ENCODE assay signal across 8 mouse cellular contexts in genomic region chr19:56396227-56396626, GRCm38 (mm10). TPM values are rescaled to one million over a fixed set of nuclear protein-coding genes. Genes with fewer than 3 reads are reported as not detected.
DNase-seq lines count a peak whose midpoint lies in the region; ATAC-seq and TF ChIP-seq lines count a peak whose summit lies in the region.

No protein-coding gene starts in this region.

- no peak overlapping the region for H3K27ac ChIP-seq in liver, adult 2 months (replicated peaks; ENCODE audit: insufficient read depth, low read depth, low read length)
- H3K27ac ChIP-seq in embryonic facial prominence, embryonic 13.5 days: no peak overlapping the region
- H3K27ac ChIP-seq in limb, embryonic 11.5 days (replicated peaks; ENCODE audit: low read depth, low read length): no peak overlapping the region
- H3K27ac ChIP-seq in neural tube, embryonic 15.5 days (replicated peaks): peak overlapping the region; percentile 78; the same call in 1 of the 2 replicates

- TF ChIP-seq CTCF in liver, adult 2 months (IDR thresholded peaks at IDR 0.05; ENCODE audit: low read depth, low read length): no peak

- peak overlapping the region; percentile 91 for H3K4me2 ChIP-seq in embryonic facial prominence, embryonic 13.5 days
- H3K4me2 ChIP-seq in limb, embryonic 11.5 days (ENCODE audit: low read depth, severe bottlenecking): peak overlapping the region; percentile 71; the same call in 1 of the 2 replicates
- H3K4me2 ChIP-seq in neural tube, embryonic 15.5 days: peak overlapping the region; percentile 98

- no peaks in the 10 kb centered on the region for H3K9me3 ChIP-seq in embryonic facial prominence, embryonic 13.5 days
- H3K9me3 ChIP-seq in limb, embryonic 11.5 days (ENCODE audit: control insufficient read depth, low read length): no peaks in the 10 kb centered on the region
- no peaks in the 10 kb centered on the region for H3K9me3 ChIP-seq in neural tube, embryonic 15.5 days (replicated peaks)

- peak overlapping the region; percentile 67; the same call in 1 of the 2 replicates for H3K4me3 ChIP-seq in liver, adult 2 months (ENCODE audit: insufficient read depth, low read depth, low read length)
- H3K4me3 ChIP-seq in embryonic facial prominence, embryonic 13.5 days: peak overlapping the region; percentile 61
- peak overlapping the region; percentile 49 for H3K4me3 ChIP-seq in limb, embryonic 11.5 days (ENCODE audit: low read depth, low read length)
- peak overlapping the region; percentile 72 for H3K4me3 ChIP-seq in neural tube, embryonic 15.5 days (replicated peaks)

- H3K9ac ChIP-seq in liver, adult 2 months (ENCODE audit: low read depth, low read length): peak overlapping the region; percentile 77
- H3K9ac ChIP-seq in embryonic facial prominence, embryonic 13.5 days: peak overlapping the region; percentile 84
- H3K9ac ChIP-seq in limb, embryonic 11.5 days (ENCODE audit: low read length): peak overlapping the region; percentile 79; the same call in 1 of the 2 replicates
- peak overlapping the region; percentile 63 for H3K9ac ChIP-seq in neural tube, embryonic 15.5 days (replicated peaks)

- H3K4me1 ChIP-seq in liver, adult 2 months (ENCODE audit: control insufficient read depth, insufficient read depth, low read length): peaks cover 11% of the 10 kb centered on the region
- peaks cover 19% of the 10 kb centered on the region for H3K4me1 ChIP-seq in embryonic facial prominence, embryonic 13.5 days
- H3K4me1 ChIP-seq in limb, embryonic 11.5 days (ENCODE audit: control insufficient read depth, insufficient read depth, low read length): peaks cover 6% of the 10 kb centered on the region
- H3K4me1 ChIP-seq in neural tube, embryonic 15.5 days: peaks cover 20% of the 10 kb centered on the region

- intact Hi-C loops in gastrocnemius, postnatal 36 days (cut with DNase I): no loop called here

- no peak for ATAC-seq in embryonic facial prominence, embryonic 13.5 days (ENCODE audit: insufficient number of reproducible peaks, insufficient read depth, low FRiP score, low TSS enrichment, low read depth)
- ATAC-seq in limb, embryonic 11.5 days (ENCODE audit: insufficient number of reproducible peaks, low FRiP score, low TSS enrichment, low read depth): no peak
- no peak for ATAC-seq in neural tube, embryonic 15.5 days (ENCODE audit: low FRiP score)
- ATAC-seq in megakaryocyte progenitor cell, adult 5-6 weeks (replicated peaks; ENCODE audit: poor library complexity): no peak

- H3K27me3 ChIP-seq in liver, adult 2 months (ENCODE audit: control insufficient read depth, insufficient read depth, low read length): no peaks in the 10 kb centered on the region
- peaks cover 18% of the 10 kb centered on the region for H3K27me3 ChIP-seq in embryonic facial prominence, embryonic 13.5 days
- H3K27me3 ChIP-seq in limb, embryonic 11.5 days (ENCODE audit: control insufficient read depth, insufficient read depth, low read length): no peaks in the 10 kb centered on the region
- peaks cover 33% of the 10 kb centered on the region for H3K27me3 ChIP-seq in neural tube, embryonic 15.5 days (replicated peaks)

- WGBS in liver, adult 2 months: 40% methylated on average over 12 of the region's 12 CpGs
- 39% methylated on average over 12 of the region's 12 CpGs for WGBS in embryonic facial prominence, embryonic 13.5 days
- WGBS in limb, embryonic 11.5 days: 41% methylated on average over 12 of the region's 12 CpGs
- WGBS in neural tube, embryonic 15.5 days: 43% methylated on average over 12 of the region's 12 CpGs

- DNase-seq in liver, adult 2 months (ENCODE audit: extremely low read depth, low read depth, low spot score): no peak
- DNase-seq in liver: no peak
- no peak for DNase-seq in limb, embryonic 11.5 days (ENCODE audit: low spot score)
- DNase-seq in gastrocnemius, postnatal 36 days: no peak
- DNase-seq in frontal cortex, postnatal 14 days (ENCODE audit: low spot score in 2 of 2): no peak

- peaks cover 11% of the 10 kb centered on the region; the same call in 1 of the 2 replicates for H3K79me2 ChIP-seq in liver, adult 2 months (ENCODE audit: control insufficient read depth, insufficient read depth, low read length)

- H3K36me3 ChIP-seq in liver, adult 2 months (ENCODE audit: control insufficient read depth, insufficient read depth, low read length): no peaks in the 10 kb centered on the region
- H3K36me3 ChIP-seq in embryonic facial prominence, embryonic 13.5 days: no peaks in the 10 kb centered on the region
- no peaks in the 10 kb centered on the region for H3K36me3 ChIP-seq in limb, embryonic 11.5 days (ENCODE audit: control insufficient read depth, insufficient read depth, low read length)
- no peaks in the 10 kb centered on the region for H3K36me3 ChIP-seq in neural tube, embryonic 15.5 days

- TF ChIP-seq POLR2A in liver, adult 2 months (IDR thresholded peaks at IDR 0.05; ENCODE audit: extremely low read depth, insufficient read depth, low read length): no peak

RNA-seq across cellular contexts. Expression of gene Casp7, which starts 0.7 kb away (rescaled TPM):
- 27.8 and 38.8 TPM in 2 replicates for total RNA-seq in liver, adult 2 months (2014; rRNA removed)
- 15.8 and 19.0 TPM in 2 replicates for polyA plus RNA-seq in liver, adult 2 months (2012; rRNA removed)
- polyA plus RNA-seq in embryonic facial prominence, embryonic 13.5 days (2015; fragmentation: Nextera tagmentation; extraction: Ambion mirVana): 29.1 and 29.6 TPM in 2 replicates
- 24.5 and 26.6 TPM in 2 replicates for polyA plus RNA-seq in limb, embryonic 11.5 days (2014; fragmentation: Nextera tagmentation; extraction: Ambion mirVana)
- 20.8 and 25.5 TPM in 2 replicates for polyA plus RNA-seq in neural tube, embryonic 15.5 days (2015; fragmentation: Nextera tagmentation; extraction: Ambion mirVana)
- total RNA-seq in megakaryocyte progenitor cell, adult 5-6 weeks (2015): 65.7 and 71.0 TPM in 2 replicates
- 48.4 and 53.7 TPM in 2 replicates for total RNA-seq in megakaryocyte progenitor cell, adult 5-6 weeks (2017)
- total RNA-seq in gastrocnemius, postnatal 36 days (2021): 1 to 10 TPM; 5.1 to 5.3 TPM

RNA-seq across cellular contexts. Expression of gene Nrap, which starts 6.4 kb away (rescaled TPM):
- 0.07 and 0.55 TPM in 2 replicates for total RNA-seq in liver, adult 2 months (2014; rRNA removed)
- polyA plus RNA-seq in liver, adult 2 months (2012; rRNA removed): 0.04 and 0.11 TPM in 2 replicates
- 0.10 and 0.65 TPM in 2 replicates for polyA plus RNA-seq in embryonic facial prominence, embryonic 13.5 days (2015; fragmentation: Nextera tagmentation; extraction: Ambion mirVana)
- 0.21 TPM in 2 replicates for polyA plus RNA-seq in limb, embryonic 11.5 days (2014; fragmentation: Nextera tagmentation; extraction: Ambion mirVana)
- polyA plus RNA-seq in neural tube, embryonic 15.5 days (2015; fragmentation: Nextera tagmentation; extraction: Ambion mirVana): 0.63 and 0.65 TPM in 2 replicates
- 0.39 TPM in 1 of 2 replicates, not detected in the other for total RNA-seq in megakaryocyte progenitor cell, adult 5-6 weeks (2015)
- 0.46 and 1.6 TPM in 2 replicates for total RNA-seq in megakaryocyte progenitor cell, adult 5-6 weeks (2017)
- total RNA-seq in gastrocnemius, postnatal 36 days (2021): 100 to 1,000 TPM; 598 to 893 TPM
